In genomic region chr9:49340136-49341043, GRCm38 (mm10) we compare ENCODE assay signal across 8 mouse cellular contexts. TPM values are rescaled to one million over a fixed set of nuclear protein-coding genes. Genes with fewer than 3 reads are reported as not detected.
DNase-seq lines count a peak whose midpoint lies in the region; ATAC-seq and TF ChIP-seq lines count a peak whose summit lies in the region.

Gene Drd2, plus strand, starts transcription at chr9:49340627.

- H3K27me3 ChIP-seq in heart, postnatal 0 days (ENCODE audit: control insufficient read depth, insufficient read depth, low read length), result peaks cover 30% of the 10 kb centered on the region
- peaks cover 30% of the 10 kb centered on the region for H3K27me3 ChIP-seq in liver, embryonic 11.5 days (replicated peaks; ENCODE audit: control insufficient read depth, insufficient read depth, low read length)
- peaks cover 20% of the 10 kb centered on the region for H3K27me3 ChIP-seq in neural tube, embryonic 14.5 days (ENCODE audit: control insufficient read depth, insufficient read depth, low read length)

- no peaks in the 10 kb centered on the region for H3K4me1 ChIP-seq in heart, postnatal 0 days (ENCODE audit: control insufficient read depth, insufficient read depth)
- no peaks in the 10 kb centered on the region; the same call in 1 of the 2 replicates for H3K4me1 ChIP-seq in liver, embryonic 11.5 days (replicated peaks; ENCODE audit: control insufficient read depth, insufficient read depth, low read length)
- H3K4me1 ChIP-seq in neural tube, embryonic 14.5 days (ENCODE audit: control insufficient read depth, insufficient read depth, low read length), result peaks cover 13% of the 10 kb centered on the region

- H3K4me2 ChIP-seq in heart, postnatal 0 days (ENCODE audit: low read depth, low read length), result peak within 1 kb of the TSS; percentile 37
- H3K4me2 ChIP-seq in liver, embryonic 11.5 days, result peak within 1 kb of the TSS; percentile 53
- peak within 1 kb of the TSS; percentile 75 for H3K4me2 ChIP-seq in neural tube, embryonic 14.5 days (ENCODE audit: low read depth, low read length)

- DNase-seq in urinary bladder, postnatal 14 days (ENCODE audit: low spot score), result peak; percentile 4
- DNase-seq in urinary bladder, adult 18-20 months (ENCODE audit: low spot score in 2 of 2), result no peak
- DNase-seq in cerebellum, postnatal 4 days (ENCODE audit: low spot score in 2 of 2), result peak; percentile 29 to 32
- no peak for DNase-seq in heart, postnatal 0 days (ENCODE audit: low spot score)
- DNase-seq in liver, embryonic 11.5 days (ENCODE audit: low spot score), result peak; percentile 48
- DNase-seq in urinary bladder, postnatal 36 days (ENCODE audit: low spot score in 2 of 2), result no peak

- 3% methylated on average over 80 of the region's 84 CpGs for WGBS in heart, postnatal 0 days
- WGBS in liver, embryonic 11.5 days, result 4% methylated on average over 74 of the region's 84 CpGs
- 2% methylated on average over 38 of the region's 84 CpGs for WGBS in neural tube, embryonic 14.5 days

- peak; percentile 79 for ATAC-seq in heart, postnatal 0 days (ENCODE audit: insufficient read depth, low read depth)
- ATAC-seq in liver, embryonic 11.5 days (replicated peaks; ENCODE audit: low FRiP score), result peak; percentile 75
- peak; percentile 81 for ATAC-seq in neural tube, embryonic 14.5 days (ENCODE audit: low read depth)
- no peak for ATAC-seq in activated CD4-positive, CD25-positive, alpha-beta regulatory T cell, adult 4 months

- H3K4me3 ChIP-seq in heart, postnatal 0 days (ENCODE audit: low read depth, low read length), result peak within 1 kb of the TSS; percentile 25; the same call in 1 of the 2 replicates
- peak within 1 kb of the TSS; percentile 18 for H3K4me3 ChIP-seq in liver, embryonic 11.5 days (ENCODE audit: low read depth, low read length)
- peak within 1 kb of the TSS; percentile 49 for H3K4me3 ChIP-seq in neural tube, embryonic 14.5 days (ENCODE audit: low read depth, low read length)

- no peaks in the 10 kb centered on the region for H3K36me3 ChIP-seq in heart, postnatal 0 days (replicated peaks; ENCODE audit: control insufficient read depth, insufficient read depth, low read length)
- no peaks in the 10 kb centered on the region for H3K36me3 ChIP-seq in liver, embryonic 11.5 days (ENCODE audit: control insufficient read depth, insufficient read depth, low read length)
- H3K36me3 ChIP-seq in neural tube, embryonic 14.5 days (ENCODE audit: control insufficient read depth, insufficient read depth, low read length), result no peaks in the 10 kb centered on the region

- no peak within 1 kb of the TSS for H3K9ac ChIP-seq in heart, postnatal 0 days (replicated peaks; ENCODE audit: low read depth, low read length)
- H3K9ac ChIP-seq in liver, embryonic 11.5 days (ENCODE audit: low read depth, low read length), result no peak within 1 kb of the TSS
- peak within 1 kb of the TSS; percentile 54 for H3K9ac ChIP-seq in neural tube, embryonic 14.5 days (replicated peaks; ENCODE audit: low read depth, low read length)

- H3K9me3 ChIP-seq in heart, postnatal 0 days (replicated peaks; ENCODE audit: control insufficient read depth, low read length), result no peaks in the 10 kb centered on the region
- no peaks in the 10 kb centered on the region for H3K9me3 ChIP-seq in liver, embryonic 11.5 days (ENCODE audit: control insufficient read depth, low read length)
- H3K9me3 ChIP-seq in neural tube, embryonic 14.5 days (ENCODE audit: control insufficient read depth, low read length), result no peaks in the 10 kb centered on the region

- TF ChIP-seq EP300 in heart, postnatal 0 days (IDR thresholded peaks at IDR 0.05; ENCODE audit: low read depth), result no peak

- TF ChIP-seq CTCF in heart, postnatal 0 days (IDR thresholded peaks at IDR 0.05; ENCODE audit: low read depth), result no peak

- no peak within 1 kb of the TSS for H3K27ac ChIP-seq in heart, postnatal 0 days (ENCODE audit: low read depth)
- no peak within 1 kb of the TSS for H3K27ac ChIP-seq in liver, embryonic 11.5 days (ENCODE audit: low read depth, low read length)
- no peak within 1 kb of the TSS for H3K27ac ChIP-seq in neural tube, embryonic 14.5 days (ENCODE audit: low read depth, low read length)

RNA-seq across cellular contexts. Expression of gene Drd2, which starts in this region (rescaled TPM):
- total RNA-seq in heart, postnatal 0 days (2014; rRNA removed; ENCODE audit: low replicate concordance), result 1.0 TPM in 1 of 2 replicates, not detected in the other
- polyA plus RNA-seq in heart, postnatal 0 days (2015; fragmentation: Nextera tagmentation; extraction: Ambion mirVana), result 0.12 and 0.18 TPM in 2 replicates
- polyA plus RNA-seq in liver, embryonic 11.5 days (2014; fragmentation: Nextera tagmentation; extraction: Ambion mirVana), result not detected in 2 replicates
- polyA plus RNA-seq in neural tube, embryonic 14.5 days (2014; fragmentation: Nextera tagmentation; extraction: Ambion mirVana), result 4.1 and 5.7 TPM in 2 replicates
- polyA plus RNA-seq in activated CD4-positive, CD25-positive, alpha-beta regulatory T cell, adult 4 months (2017; shearing (Covaris generic)), result not detected

Comparison
In these comparisons a context has a peak if more than half of its experiments do, and no peak if none do; other contexts are left out.
1. DNase-seq: peak in urinary bladder, postnatal 14 days (single experiment) and cerebellum, postnatal 4 days (2 of 2); none in urinary bladder, adult 18-20 months (0 of 2), heart, postnatal 0 days (single experiment) and urinary bladder, postnatal 36 days (0 of 2).
2. Peak in DNase-seq, ATAC-seq, H3K4me3 ChIP-seq and H3K4me2 ChIP-seq in liver, embryonic 11.5 days; RNA of the gene not detected or under 1 TPM.
3. Peak in every context shown above with its lines, with median percentiles within 50 percentile points of each other: H3K4me2 ChIP-seq and H3K4me3 ChIP-seq.